Mouse (Mus musculus): Measurements from ENCODE around the gene Tmie. TPM values are rescaled to one million over a fixed set of nuclear protein-coding genes. Genes with fewer than 3 reads are reported as not detected.

Gene Tmie
- total and polyA plus RNA-seq, 3 experiments, result not detected

GRCm38 (mm10) chr9:110844206-110844605 is 35.7 kb downstream of the Tmie start, which contains the start of gene Prss46:
TSS of gene Prss46 (plus strand) at chr9:110844506.
- Histone ChIP-seq H3K9me3 (replicated peaks; ENCODE audit: low read length) (no peaks in the 10 kb centered on the region), H3K27me3 (replicated peaks) (no peaks in the 10 kb centered on the region), H3K4me2 (ENCODE audit: insufficient read depth, low read depth, poor library complexity, severe bottlenecking) (no peak within 1 kb of the TSS), H3K36me3 (replicated peaks in 1 of 2; ENCODE audit: control insufficient read depth in 1 of 2, insufficient read depth in 1 of 2, low read length in 1 of 2) (no peaks in the 10 kb centered on the region), H3K27ac (ENCODE audit: insufficient read depth, low read depth) (no peak within 1 kb of the TSS), H3K79me2 (replicated peaks; ENCODE audit: control insufficient read depth, extremely low read depth, insufficient read depth, poor library complexity, severe bottlenecking) (no peaks in the 10 kb centered on the region), H3K4me1 (ENCODE audit: control insufficient read depth in 1 of 2, insufficient read depth in 2 of 2) (peaks cover 0 to 2% of the 10 kb centered on the region in 2 experiments; a peak in 1 of 4 replicates), H3K4me3 (replicated peaks in 1 of 3; ENCODE audit: low read depth in 2 of 3, low read length in 2 of 3, poor library complexity in 1 of 3) (no peak within 1 kb of the TSS), H3K9ac (ENCODE audit: insufficient read depth, low read depth) (no peak within 1 kb of the TSS)
- in situ Hi-C loops (cut with MboI; ENCODE audit: low pct_ligation_motif_present, low pct_unique_long_range_greater_than_20kb, low sequenced_read_pairs), result no loop called here
- dilution Hi-C loops (cut with MboI; ENCODE audit: extremely low pct_ligation_motif_present, extremely low pct_unique_long_range_greater_than_20kb, low sequenced_read_pairs), result no loop called here
- no peak for DNase-seq (ENCODE audit: extremely low read depth)
- TF ChIP-seq PAX5 (IDR thresholded peaks at IDR 0.05; ENCODE audit: low read length), result no peak
- TF ChIP-seq USF2 (conservative IDR thresholded peaks at IDR 0.05; ENCODE audit: low read depth, low read length), result no peak
- TF ChIP-seq BHLHE40 (IDR thresholded peaks at IDR 0.05; ENCODE audit: low read depth, low read length), result no peak
- no peak for TF ChIP-seq HCFC1 (IDR thresholded peaks at IDR 0.05; ENCODE audit: low read depth, low read length)
- TF ChIP-seq ZMIZ1 (IDR thresholded peaks at IDR 0.05; ENCODE audit: low read depth, low read length), result no peak
- no peak for TF ChIP-seq SIN3A (IDR thresholded peaks at IDR 0.05; ENCODE audit: low read length)
- TF ChIP-seq NRF1 (IDR thresholded peaks at IDR 0.05; ENCODE audit: low read depth, low read length), result no peak
- TF ChIP-seq TCF12 (IDR thresholded peaks at IDR 0.05; ENCODE audit: low read depth, low read length), result no peak
- TF ChIP-seq ETS1 (conservative IDR thresholded peaks at IDR 0.05; ENCODE audit: low read depth, low read length), result no peak
- TF ChIP-seq KAT2A (IDR thresholded peaks at IDR 0.05; ENCODE audit: insufficient replicate concordance, low read length), result no peak
- TF ChIP-seq RAD21 (IDR thresholded peaks at IDR 0.05; ENCODE audit: low read depth, low read length), result no peak
- no peak for TF ChIP-seq POLR2AphosphoS2 (IDR thresholded peaks at IDR 0.05; ENCODE audit: low read depth, low read length)
- no peak for TF ChIP-seq JUN (IDR thresholded peaks at IDR 0.05; ENCODE audit: insufficient read depth, low read depth, low read length)
- TF ChIP-seq RCOR1 (conservative IDR thresholded peaks at IDR 0.05; ENCODE audit: low read depth, low read length), result no peak

GRCm38 (mm10) chr9:110841438-110841837 is 38.5 kb downstream of the Tmie start:
- TF ChIP-seq TBP (conservative IDR thresholded peaks at IDR 0.05; ENCODE audit: low read depth, low read length), result no peak
- no peak for TF ChIP-seq HCFC1 (IDR thresholded peaks at IDR 0.05; ENCODE audit: low read depth, low read length)
- no peak for TF ChIP-seq SIN3A (IDR thresholded peaks at IDR 0.05; ENCODE audit: low read length)
- TF ChIP-seq ZNF384 (IDR thresholded peaks at IDR 0.05; ENCODE audit: low read depth, low read length), result no peak
- no peak for TF ChIP-seq POLR2AphosphoS2 (IDR thresholded peaks at IDR 0.05; ENCODE audit: low read depth, low read length)
- TF ChIP-seq NRF1 (IDR thresholded peaks at IDR 0.05; ENCODE audit: low read depth, low read length), result no peak
- no peak for TF ChIP-seq UBTF (IDR thresholded peaks at IDR 0.05; ENCODE audit: low read depth, low read length)
- no peak for TF ChIP-seq NELFE (IDR thresholded peaks at IDR 0.05; ENCODE audit: low read depth, low read length)
- no peak for TF ChIP-seq MAX (IDR thresholded peaks at IDR 0.05; ENCODE audit: low read length)
- no peak for TF ChIP-seq JUN (IDR thresholded peaks at IDR 0.05; ENCODE audit: insufficient read depth, low read depth, low read length)
- TF ChIP-seq GABPA (IDR thresholded peaks at IDR 0.05; ENCODE audit: insufficient replicate concordance, low read depth, low read length), result no peak
- TF ChIP-seq EP300 (IDR thresholded peaks at IDR 0.05; ENCODE audit: low read length), result no peak
- TF ChIP-seq ETS1 (conservative IDR thresholded peaks at IDR 0.05; ENCODE audit: low read depth, low read length), result no peak
- peaks cover 1% of the 10 kb centered on the region for H3K27me3 ChIP-seq (replicated peaks)
- dilution Hi-C loops (cut with MboI; ENCODE audit: extremely low pct_ligation_motif_present, extremely low pct_unique_long_range_greater_than_20kb, low sequenced_read_pairs), result no loop called here
- no peak overlapping the region for H3K9ac ChIP-seq (ENCODE audit: insufficient read depth, low read depth)
- H3K36me3 ChIP-seq (replicated peaks in 1 of 2; ENCODE audit: control insufficient read depth in 1 of 2, insufficient read depth in 1 of 2, low read length in 1 of 2), result no peaks in the 10 kb centered on the region
- in situ Hi-C loops (cut with MboI; ENCODE audit: low pct_ligation_motif_present, low pct_unique_long_range_greater_than_20kb, low sequenced_read_pairs), result no loop called here
- no peak overlapping the region for H3K4me3 ChIP-seq (replicated peaks in 1 of 3; ENCODE audit: low read depth in 2 of 3, low read length in 2 of 3, poor library complexity in 1 of 3)
- no peak overlapping the region for H3K27ac ChIP-seq (ENCODE audit: insufficient read depth, low read depth)
- H3K4me2 ChIP-seq (ENCODE audit: insufficient read depth, low read depth, poor library complexity, severe bottlenecking), result no peak overlapping the region
- DNase-seq (ENCODE audit: extremely low read depth), result no peak
- peaks cover 0 to 2% of the 10 kb centered on the region in 2 experiments; a peak in 1 of 4 replicates for H3K4me1 ChIP-seq (ENCODE audit: control insufficient read depth in 1 of 2, insufficient read depth in 2 of 2)
- H3K9me3 ChIP-seq (replicated peaks; ENCODE audit: low read length), result no peaks in the 10 kb centered on the region
- H3K79me2 ChIP-seq (replicated peaks; ENCODE audit: control insufficient read depth, extremely low read depth, insufficient read depth, poor library complexity, severe bottlenecking), result no peaks in the 10 kb centered on the region

Measured in CH12.LX (cell line).